Mouse (Mus musculus) neural tube, embryonic 13.5 days (tissue): ENCODE data around the gene A930017K11Rik. TPM values are rescaled to one million over a fixed set of nuclear protein-coding genes. Genes with fewer than 3 reads are reported as not detected.

Experiments
- polyA plus RNA-seq: library from polyadenylated mRNA; unstranded; fragments of >200 nt; fragmentation: Nextera tagmentation; extraction: Ambion mirVana; gene quantifications from 2 replicates; pipeline ENCODE4 v1.2.1, GENCODE M21; 2015

The A930017K11Rik gene
- polyA plus RNA-seq, 1 experiment from 2014 or later: 0.22 TPM

Other genes with a start within 250 kb of the A930017K11Rik start
- gene Gng13, start 235.4 kb downstream of the A930017K11Rik start, polyA plus RNA-seq: 2.1 and 2.8 TPM in 2 replicates
- 7.3 and 9.1 TPM in 2 replicates for gene Chtf18, start 225.1 kb downstream of the A930017K11Rik start, polyA plus RNA-seq
- 20.4 and 24.4 TPM in 2 replicates for gene Rpusd1, start 224.9 kb downstream of the A930017K11Rik start, polyA plus RNA-seq
- not detected in 2 replicates for gene Mslnl, start 216.5 kb downstream of the A930017K11Rik start, polyA plus RNA-seq
- 0.29 and 0.54 TPM in 2 replicates for gene Msln, start 198.2 kb downstream of the A930017K11Rik start, polyA plus RNA-seq
- 26.4 and 26.6 TPM in 2 replicates for gene Narfl, start 178.8 kb downstream of the A930017K11Rik start, polyA plus RNA-seq
- 101 and 107 TPM in 2 replicates for gene Haghl, start 166.9 kb downstream of the A930017K11Rik start, polyA plus RNA-seq
- gene Ccdc78, start 166.0 kb downstream of the A930017K11Rik start, polyA plus RNA-seq: 0.33 and 0.39 TPM in 2 replicates
- gene Fam173a, start 159.7 kb downstream of the A930017K11Rik start, polyA plus RNA-seq: 70.5 and 73.6 TPM in 2 replicates
- 0.66 and 1.9 TPM in 2 replicates for gene AC134908.4, start 156.9 kb downstream of the A930017K11Rik start, polyA plus RNA-seq
- gene Metrn, start 155.4 kb downstream of the A930017K11Rik start, polyA plus RNA-seq: 46.7 and 58.7 TPM in 2 replicates
- 27.7 and 31.8 TPM in 2 replicates for gene Fbxl16, start 143.5 kb downstream of the A930017K11Rik start, polyA plus RNA-seq
- 27.0 and 28.3 TPM in 2 replicates for gene Wdr24, start 128.9 kb downstream of the A930017K11Rik start, polyA plus RNA-seq
- gene Jmjd8, start 123.7 kb downstream of the A930017K11Rik start, polyA plus RNA-seq: 55.2 and 60.6 TPM in 2 replicates
- gene Stub1, start 119.2 kb downstream of the A930017K11Rik start, polyA plus RNA-seq: 284 and 316 TPM in 2 replicates
- 18.9 and 21.1 TPM in 2 replicates for gene Rhbdl1, start 115.3 kb downstream of the A930017K11Rik start, polyA plus RNA-seq
- gene Gm20683, start 110.8 kb downstream of the A930017K11Rik start, polyA plus RNA-seq: 6.9 and 7.5 TPM in 2 replicates
- 15.4 and 18.3 TPM in 2 replicates for gene Rhot2, start 107.7 kb downstream of the A930017K11Rik start, polyA plus RNA-seq
- gene Wdr90, start 91.1 kb downstream of the A930017K11Rik start, polyA plus RNA-seq: 14.1 and 15.6 TPM in 2 replicates
- 10.8 and 14.2 TPM in 2 replicates for gene Mcrip2, start 83.8 kb downstream of the A930017K11Rik start, polyA plus RNA-seq
- gene Mettl26, start 77.5 kb downstream of the A930017K11Rik start, polyA plus RNA-seq: 56.8 and 65.5 TPM in 2 replicates
- 0.53 and 0.79 TPM in 2 replicates for gene Wfikkn1, start 71.7 kb downstream of the A930017K11Rik start, polyA plus RNA-seq
- 50.7 and 51.5 TPM in 2 replicates for gene Rab40c, start 32.8 kb downstream of the A930017K11Rik start, polyA plus RNA-seq
- gene Pigq, start 7.6 kb downstream of the A930017K11Rik start, polyA plus RNA-seq: 56.1 and 62.3 TPM in 2 replicates
- gene Nhlrc4, start 7.6 kb downstream of the A930017K11Rik start, polyA plus RNA-seq: not detected in 2 replicates
- 16.7 and 20.5 TPM in 2 replicates for gene Capn15, start 33.2 kb upstream of the A930017K11Rik start, polyA plus RNA-seq
- gene Rab11fip3, start 117.0 kb upstream of the A930017K11Rik start, polyA plus RNA-seq: 25.9 and 28.3 TPM in 2 replicates
- 32.7 and 35.1 TPM in 2 replicates for gene Decr2, start 137.8 kb upstream of the A930017K11Rik start, polyA plus RNA-seq
- gene Nme4, start 143.0 kb upstream of the A930017K11Rik start, polyA plus RNA-seq: 29.6 and 32.2 TPM in 2 replicates
- gene Tmem8, start 160.7 kb upstream of the A930017K11Rik start, polyA plus RNA-seq: 3.3 TPM in 2 replicates
- gene Mrpl28, start 170.9 kb upstream of the A930017K11Rik start, polyA plus RNA-seq: 171 and 174 TPM in 2 replicates
- 7.1 and 11.6 TPM in 2 replicates for gene Axin1, start 186.1 kb upstream of the A930017K11Rik start, polyA plus RNA-seq
- 0.45 TPM in 1 of 2 replicates, not detected in the other for gene Pdia2, start 246.5 kb upstream of the A930017K11Rik start, polyA plus RNA-seq